Mouse (Mus musculus) CH12.LX (cell line): ENCODE results near the gene Anks1b. TPM values are rescaled to one million over a fixed set of nuclear protein-coding genes. Genes with fewer than 3 reads are reported as not detected.
A peak's percentile ranks its signal among the peaks of the same experiment; 100 is the strongest.

Source experiments
- DNase-seq: peaks from one replicate; pipeline ENCODE4 v3.0.0-alpha.2; 2013; ENCODE audit errors: extremely low read depth
- H3K27ac ChIP-seq: 2 replicates; pipeline ENCODE4 v1.5.1; 2012; ENCODE audit warnings: low read depth, mild to moderate bottlenecking, control low read depth, moderate library complexity; ENCODE audit not compliant: insufficient read depth
- H3K27me3 ChIP-seq: replicated peaks from 2 replicates; pipeline ENCODE3; 2012; ENCODE audit warnings: inconsistent platforms
- H3K36me3 ChIP-seq, 2 experiments: replicated peaks in 1 of 2; 2 replicates each; pipeline versions ENCODE3 to v1.6.1; 2012; ENCODE audit warnings: inconsistent platforms in 1 of 2, low read length in 1 of 2, mild to moderate bottlenecking in 1 of 2, mixed read lengths in 1 of 2, moderate library complexity in 1 of 2; ENCODE audit not compliant: control insufficient read depth in 1 of 2, insufficient read depth in 1 of 2
- H3K4me1 ChIP-seq, 2 experiments: 2 replicates each; pipeline ENCODE4 v1.6.1; 2012; ENCODE audit warnings: inconsistent platforms in 1 of 2, moderate library complexity in 1 of 2; ENCODE audit not compliant: insufficient read depth in 2 of 2, control insufficient read depth in 1 of 2
- H3K4me2 ChIP-seq: 2 replicates; pipeline ENCODE4 v1.6.1; 2012; ENCODE audit warnings: low read depth, mild to moderate bottlenecking, control low read depth; ENCODE audit not compliant: poor library complexity, insufficient read depth, severe bottlenecking
- H3K4me3 ChIP-seq, 3 experiments: fragments of 150-350 bp in 1 of 3; sonication (generic) in 1 of 3; replicated peaks in 1 of 3; 2 replicates each; pipeline versions ENCODE3 to v1.5.1; 2011 to 2012; ENCODE audit warnings: low read depth in 2 of 3, low read length in 2 of 3, mild to moderate bottlenecking in 2 of 3, moderate library complexity in 2 of 3, control low read depth in 1 of 3, improper control_type of control experiment in 1 of 3, inconsistent platforms in 1 of 3, mixed read lengths in 1 of 3; ENCODE audit not compliant: poor library complexity in 1 of 3
- H3K79me2 ChIP-seq: replicated peaks from 2 replicates; pipeline ENCODE4 v1.6.1; 2012; ENCODE audit warnings: mild to moderate bottlenecking, moderate library complexity; ENCODE audit not compliant: control insufficient read depth, poor library complexity, insufficient read depth, severe bottlenecking; ENCODE audit errors: extremely low read depth
- H3K9ac ChIP-seq: 2 replicates; pipeline ENCODE4 v1.6.1; 2012; ENCODE audit warnings: low read depth, mild to moderate bottlenecking, control low read depth, moderate library complexity; ENCODE audit not compliant: insufficient read depth
- H3K9me3 ChIP-seq: replicated peaks from 2 replicates; pipeline ENCODE3; 2012; ENCODE audit warnings: low read length, inconsistent platforms, mixed read lengths
- BHLHE40 ChIP-seq: IDR thresholded peaks from 2 replicates; pipeline ENCODE4 v1.6.1; 2011; ENCODE audit warnings: mild to moderate bottlenecking, low read depth, low read length, improper control_type of control experiment
- CHD1 ChIP-seq: IDR thresholded peaks from 2 replicates; pipeline ENCODE4 v1.6.1; 2012; ENCODE audit warnings: low read depth, low read length, improper control_type of control experiment, inconsistent platforms
- CHD2 ChIP-seq: IDR thresholded peaks from 2 replicates; pipeline ENCODE4 v1.6.1; 2011; ENCODE audit warnings: low read length, improper control_type of control experiment
- ELF1 ChIP-seq: IDR thresholded peaks from 2 replicates; pipeline ENCODE4 v1.6.1; 2014; ENCODE audit warnings: low read depth, mild to moderate bottlenecking, inconsistent platforms, low read length, improper control_type of control experiment
- JUN ChIP-seq: IDR thresholded peaks from 2 replicates; pipeline ENCODE4 v1.6.1; 2011; ENCODE audit warnings: low read depth, mild to moderate bottlenecking, low read length, improper control_type of control experiment, moderate library complexity; ENCODE audit not compliant: insufficient read depth
- KAT2A ChIP-seq: IDR thresholded peaks from 2 replicates; pipeline ENCODE4 v1.6.1; 2012; ENCODE audit warnings: low read length, improper control_type of control experiment, inconsistent platforms; ENCODE audit not compliant: insufficient replicate concordance
- MAX ChIP-seq: IDR thresholded peaks from 2 replicates; pipeline ENCODE4 v1.6.1; 2011; ENCODE audit warnings: low read length, improper control_type of control experiment
- MAZ ChIP-seq: IDR thresholded peaks from 2 replicates; pipeline ENCODE4 v1.6.1; 2012; ENCODE audit warnings: low read depth, mild to moderate bottlenecking, inconsistent platforms, low read length, improper control_type of control experiment, moderate library complexity
- MXI1 ChIP-seq: IDR thresholded peaks from 2 replicates; pipeline ENCODE4 v1.6.1; 2011; ENCODE audit warnings: mild to moderate bottlenecking, low read depth, low read length, improper control_type of control experiment
- MYC ChIP-seq: IDR thresholded peaks from 2 replicates; pipeline ENCODE4 v1.6.1; 2011; ENCODE audit warnings: low read depth, mild to moderate bottlenecking, improper control_type of control experiment, low read length
- NRF1 ChIP-seq: IDR thresholded peaks from 2 replicates; pipeline ENCODE4 v1.6.1; 2014; ENCODE audit warnings: low read depth, mild to moderate bottlenecking, inconsistent platforms, low read length, improper control_type of control experiment, moderate library complexity
- PAX5 ChIP-seq: IDR thresholded peaks from 2 replicates; pipeline ENCODE4 v1.6.1; 2012; ENCODE audit warnings: low read length, inconsistent platforms, mixed read lengths
- RCOR1 ChIP-seq: conservative IDR thresholded peaks from 2 replicates; pipeline ENCODE4 v1.6.1; 2012; ENCODE audit warnings: low read depth, mild to moderate bottlenecking, inconsistent platforms, low read length, improper control_type of control experiment
- SIN3A ChIP-seq: IDR thresholded peaks from 2 replicates; pipeline ENCODE4 v1.6.1; 2012; ENCODE audit warnings: low read length, improper control_type of control experiment, inconsistent platforms
- SMC3 ChIP-seq: IDR thresholded peaks from 2 replicates; pipeline ENCODE4 v1.6.1; 2011; ENCODE audit warnings: low read depth, low read length, improper control_type of control experiment
- USF1 ChIP-seq: IDR thresholded peaks from 2 replicates; pipeline ENCODE4 v1.6.1; 2014; ENCODE audit warnings: low read depth, mild to moderate bottlenecking, inconsistent platforms, low read length, improper control_type of control experiment
- USF2 ChIP-seq: conservative IDR thresholded peaks from 2 replicates; pipeline ENCODE4 v1.6.1; 2011; ENCODE audit warnings: low read depth, low read length, improper control_type of control experiment
- ZC3H11A ChIP-seq: IDR thresholded peaks from 2 replicates; pipeline ENCODE4 v1.6.1; 2012; ENCODE audit warnings: low read depth, mild to moderate bottlenecking, inconsistent platforms, low read length, improper control_type of control experiment
- ZMIZ1 ChIP-seq: IDR thresholded peaks from 2 replicates; pipeline ENCODE4 v1.6.1; 2012; ENCODE audit warnings: low read depth, mild to moderate bottlenecking, inconsistent platforms, low read length, improper control_type of control experiment
- dilution Hi-C: fragments of 300-500 bp; cut with MboI; formaldehyde crosslinking; loops from 2 replicates; pipeline ENCODE4 v1.14.3; 2020; ENCODE audit warnings: low sequenced_read_pairs; ENCODE audit not compliant: extremely low pct_unique_long_range_greater_than_20kb, extremely low pct_ligation_motif_present
- in situ Hi-C: fragments of 300-500 bp; cut with MboI; formaldehyde crosslinking; loops from 3 replicates; pipeline ENCODE4 v1.14.3; 2019; ENCODE audit warnings: low sequenced_read_pairs, low pct_ligation_motif_present, low pct_unique_long_range_greater_than_20kb, mixed read lengths
- polyA plus RNA-seq: library from polyadenylated mRNA; unstranded; fragments of >175 nt; gene quantifications from 2 replicates; pipeline ENCODE4 v1.2.1, GENCODE M21; 2012; ENCODE audit warnings: low read depth; ENCODE audit not compliant: insufficient read length
- total RNA-seq, 2 experiments: library from RNA; depleted of rRNA; stranded (reverse); fragments of 300-350 nt in 1 of 2; fragments of >200 nt in 1 of 2; gene quantifications; 2 replicates each; pipeline ENCODE4 v1.2.3; 2012 to 2014

The Anks1b gene
- total and polyA plus RNA-seq, 3 experiments, result 0.17 TPM; not detected in 2

DNA sequence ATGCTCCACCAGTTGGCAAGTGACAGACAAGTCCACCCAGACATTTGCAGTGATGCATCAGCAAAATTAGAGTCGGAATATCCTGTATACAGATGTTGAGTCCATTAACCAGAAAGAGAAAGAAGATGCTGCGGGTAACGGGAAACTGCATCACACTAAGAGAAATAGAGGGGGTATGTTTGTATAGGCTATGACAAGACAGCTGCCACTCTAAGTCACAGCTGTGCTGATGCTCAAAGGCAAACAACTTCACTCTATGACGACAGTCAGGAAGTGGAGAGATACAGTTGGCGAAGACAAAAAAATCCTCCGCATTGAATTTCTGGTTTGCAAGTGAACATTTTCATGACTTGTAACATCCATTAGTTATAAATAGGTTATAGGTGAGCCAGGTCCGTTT, 897.7 kb downstream of the Anks1b start:
- H3K79me2 ChIP-seq, result no peaks in the 10 kb centered on the region
- no peak overlapping the region for H3K9ac ChIP-seq
- peaks cover 0 to 16% of the 10 kb centered on the region in 2 experiments; a peak in 2 of 4 replicates for H3K4me1 ChIP-seq
- no peak overlapping the region for H3K4me3 ChIP-seq
- H3K36me3 ChIP-seq, result no peaks in the 10 kb centered on the region
- in situ Hi-C loops (no loop called here), dilution Hi-C loops (no loop called here)
- TF ChIP-seq SIN3A (no peak), JUN (no peak), USF1 (no peak), ZC3H11A (no peak), USF2 (no peak), SMC3 (no peak), ELF1 (no peak), MAX (no peak), KAT2A (no peak), MAZ (no peak), NRF1 (no peak), BHLHE40 (no peak), CHD1 (no peak), ZMIZ1 (no peak), PAX5 (no peak), CHD2 (no peak), MXI1 (no peak), RCOR1 (no peak), MYC (no peak)
- H3K27me3 ChIP-seq, result no peaks in the 10 kb centered on the region
- peak overlapping the region; percentile 79 for H3K4me2 ChIP-seq
- no peak overlapping the region for H3K27ac ChIP-seq
- no peaks in the 10 kb centered on the region for H3K9me3 ChIP-seq
- no peak for DNase-seq

DNA sequence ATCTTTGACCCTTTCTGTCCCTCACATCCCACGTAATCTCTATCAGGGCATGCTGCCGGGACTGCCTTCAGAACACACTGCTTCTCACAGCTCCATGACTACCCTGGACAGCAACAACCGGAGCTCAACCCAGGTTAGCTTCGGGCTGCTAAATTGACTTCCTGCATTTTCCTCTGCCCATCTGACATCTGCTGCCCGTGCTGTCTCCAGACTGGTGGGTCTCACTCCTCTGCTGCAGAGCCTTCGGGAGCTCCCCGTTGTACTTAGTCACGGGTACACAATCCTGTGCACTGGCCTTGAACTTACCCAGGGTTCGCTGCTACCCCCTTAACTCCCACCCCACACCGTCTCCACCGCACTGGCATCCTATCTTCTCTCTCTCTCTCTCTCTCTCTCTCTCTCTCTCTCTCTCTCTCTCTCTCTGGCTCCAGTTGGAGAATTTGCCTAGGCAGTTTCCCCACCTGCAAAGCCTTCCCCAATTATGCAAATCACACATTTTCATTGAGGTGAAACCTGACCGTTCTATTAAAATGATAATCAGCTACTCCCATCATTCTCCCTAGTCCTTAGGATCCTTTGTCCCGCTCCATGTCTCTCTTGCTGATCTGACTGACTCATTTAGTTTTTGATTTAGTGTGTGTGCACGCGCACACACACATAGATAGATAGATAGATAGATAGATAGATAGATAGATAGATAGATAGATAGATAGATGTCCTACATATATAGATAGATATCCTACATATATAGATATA, 898.3 kb downstream of the Anks1b start:
- dilution Hi-C loops (no loop called here), in situ Hi-C loops (no loop called here)
- H3K4me1 ChIP-seq, result peaks cover 0 to 16% of the 10 kb centered on the region in 2 experiments; a peak in 2 of 4 replicates
- no peak overlapping the region for H3K27ac ChIP-seq
- no peaks in the 10 kb centered on the region for H3K36me3 ChIP-seq
- H3K27me3 ChIP-seq, result no peaks in the 10 kb centered on the region
- H3K79me2 ChIP-seq, result no peaks in the 10 kb centered on the region
- no peak overlapping the region for H3K4me3 ChIP-seq
- DNase-seq, result no peak
- no peak overlapping the region for H3K9ac ChIP-seq
- H3K4me2 ChIP-seq, result peak overlapping the region; percentile 79
- TF ChIP-seq NRF1, result no peak
- no peaks in the 10 kb centered on the region for H3K9me3 ChIP-seq
